Mouse (Mus musculus) sigmoid colon, adult 10 weeks (tissue): ENCODE results near the gene Tnfrsf18. TPM values are rescaled to one million over a fixed set of nuclear protein-coding genes. Genes with fewer than 3 reads are reported as not detected.

Source experiments
- polyA plus RNA-seq: library from polyadenylated mRNA; stranded (reverse); fragments of 350-450 nt; fragmentation: Illumina TruSeq; extraction: RNeasy Lipid Tissue Mini Kit (QIAGEN cat#74804); gene quantifications from one replicate; pipeline ENCODE4 v1.2.3, GENCODE M21; 2014; ENCODE audit warnings: low read depth, low replicate concordance

The Tnfrsf18 gene
- not detected for polyA plus RNA-seq

GRCm38 (mm10) chr4:156026013-156026412 is at the start of gene Tnfrsf18:
Tnfrsf18 (plus strand) TSS chr4:156026164.

GRCm38 (mm10) chr4:155992241-155992905 is 33.6 kb upstream of the Tnfrsf18 start, which contains the start of the genes B3galt6 and Sdf4:
B3galt6 (minus strand) TSS chr4:155992649.
Sdf4 (plus strand) TSS chr4:155992872.

GRCm38 (mm10) chr4:156013637-156014036 is 12.3 kb upstream of the Tnfrsf18 start, which contains the start of gene Tnfrsf4:
Tnfrsf4 (plus strand) TSS chr4:156013843.

GRCm38 (mm10) chr4:156059261-156059660 is 33.3 kb downstream of the Tnfrsf18 start, which contains the start of gene Ttll10:
Ttll10 (minus strand) TSS chr4:156059414.

Other genes with a start within 250 kb of the Tnfrsf18 start
- 0.98 TPM for gene Tmem88b, start 240.3 kb upstream of the Tnfrsf18 start, polyA plus RNA-seq
- not detected for gene Ankrd65, start 235.7 kb upstream of the Tnfrsf18 start, polyA plus RNA-seq
- 39.1 TPM for gene Mrpl20, start 223.3 kb upstream of the Tnfrsf18 start, polyA plus RNA-seq
- gene Ccnl2, start 213.7 kb upstream of the Tnfrsf18 start, polyA plus RNA-seq, result 177 TPM
- 4.8 TPM for gene Aurkaip1, start 194.9 kb upstream of the Tnfrsf18 start, polyA plus RNA-seq
- 52.4 TPM for gene Mxra8, start 186.5 kb upstream of the Tnfrsf18 start, polyA plus RNA-seq
- gene Dvl1, start 178.8 kb upstream of the Tnfrsf18 start, polyA plus RNA-seq, result 1.5 TPM
- 0.13 TPM for gene Tas1r3, start 162.8 kb upstream of the Tnfrsf18 start, polyA plus RNA-seq
- gene Cptp, start 156.7 kb upstream of the Tnfrsf18 start, polyA plus RNA-seq, result 7.8 TPM
- 2.7 TPM for gene Ints11, start 156.6 kb upstream of the Tnfrsf18 start, polyA plus RNA-seq
- 1.3 TPM for gene Pusl1, start 134.4 kb upstream of the Tnfrsf18 start, polyA plus RNA-seq
- 0.47 TPM for gene Acap3, start 134.3 kb upstream of the Tnfrsf18 start, polyA plus RNA-seq
- gene Ube2j2, start 82.3 kb upstream of the Tnfrsf18 start, polyA plus RNA-seq, result 117 TPM
- gene C1qtnf12, start 63.8 kb upstream of the Tnfrsf18 start, polyA plus RNA-seq, result 3.3 TPM
- gene B3galt6, start 33.5 kb upstream of the Tnfrsf18 start, polyA plus RNA-seq, result 6.1 TPM
- gene Sdf4, start 33.3 kb upstream of the Tnfrsf18 start, polyA plus RNA-seq, result 145 TPM
- gene Tnfrsf4, start 12.3 kb upstream of the Tnfrsf18 start, polyA plus RNA-seq, result not detected
- 2.5 TPM for gene Ttll10, start 33.2 kb downstream of the Tnfrsf18 start, polyA plus RNA-seq
- 3.6 TPM for gene 9430015G10Rik, start 83.8 kb downstream of the Tnfrsf18 start, polyA plus RNA-seq
- not detected for gene Rnf223, start 104.3 kb downstream of the Tnfrsf18 start, polyA plus RNA-seq
- gene Agrn, start 171.3 kb downstream of the Tnfrsf18 start, polyA plus RNA-seq, result 12.3 TPM
- not detected for gene Isg15, start 174.7 kb downstream of the Tnfrsf18 start, polyA plus RNA-seq
- 0.32 TPM for gene AW011738, start 177.1 kb downstream of the Tnfrsf18 start, polyA plus RNA-seq
- gene Perm1, start 189.7 kb downstream of the Tnfrsf18 start, polyA plus RNA-seq, result not detected
- 8.4 TPM for gene Plekhn1, start 208.7 kb downstream of the Tnfrsf18 start, polyA plus RNA-seq
- 5.9 TPM for gene Noc2l, start 209.8 kb downstream of the Tnfrsf18 start, polyA plus RNA-seq
- not detected for gene Samd11, start 229.5 kb downstream of the Tnfrsf18 start, polyA plus RNA-seq